Mouse (Mus musculus): ENCODE data around the gene Kif26b. TPM values are rescaled to one million over a fixed set of nuclear protein-coding genes. Genes with fewer than 3 reads are reported as not detected.

Gene Kif26b
- total and polyA plus RNA-seq, 3 experiments, result 0.86 to 3.0 (median 2.4) TPM

DNA sequence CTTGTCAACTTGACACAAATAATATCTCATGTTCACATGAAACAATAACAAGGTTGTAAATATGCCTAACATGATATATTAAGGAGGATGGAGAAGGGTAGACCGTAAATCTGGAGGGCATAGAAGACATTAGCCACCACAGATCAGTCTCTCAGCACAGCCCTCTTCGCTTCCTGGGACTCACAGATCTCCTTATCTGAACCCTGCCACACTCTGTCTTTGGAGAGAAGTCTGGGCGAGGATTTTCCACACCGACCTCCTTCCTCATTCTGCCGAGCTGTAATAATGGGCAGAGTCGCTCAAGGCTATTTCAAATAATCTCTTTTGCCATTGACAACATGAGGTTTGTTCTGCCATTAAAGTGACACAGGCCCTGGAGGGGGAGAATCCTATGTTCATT is 315.9 kb downstream of the Kif26b start:
- Histone ChIP-seq H3K79me2 (replicated peaks; ENCODE audit: control insufficient read depth, insufficient read depth, low read length) (no peaks in the 10 kb centered on the region), H3K4me3 (no peak overlapping the region), H3K27me3 (ENCODE audit: control insufficient read depth, insufficient read depth, low read length) (no peaks in the 10 kb centered on the region), H3K9ac (ENCODE audit: low read depth, low read length) (no peak overlapping the region), H3K4me1 (ENCODE audit: control insufficient read depth, insufficient read depth, low read length) (no peaks in the 10 kb centered on the region), H3K36me3 (ENCODE audit: control insufficient read depth, insufficient read depth, low read length) (no peaks in the 10 kb centered on the region), H3K27ac (no peak overlapping the region)
- no peak for TF ChIP-seq EP300 (IDR thresholded peaks at IDR 0.05; ENCODE audit: insufficient read depth, low read depth, low read length)
- TF ChIP-seq POLR2A (IDR thresholded peaks at IDR 0.05; ENCODE audit: insufficient read depth, low read depth, low read length), result no peak
- TF ChIP-seq CTCF (IDR thresholded peaks at IDR 0.05), result no peak
- intact Hi-C loops (cut with DNase I), result loop anchor here (5.0 kb wide), 1 partner anchor 133 kb away; no protein-coding TSS in a partner anchor
- no peak for DNase-seq
- 76% methylated on average over 6 of the region's 6 CpGs for WGBS

DNA sequence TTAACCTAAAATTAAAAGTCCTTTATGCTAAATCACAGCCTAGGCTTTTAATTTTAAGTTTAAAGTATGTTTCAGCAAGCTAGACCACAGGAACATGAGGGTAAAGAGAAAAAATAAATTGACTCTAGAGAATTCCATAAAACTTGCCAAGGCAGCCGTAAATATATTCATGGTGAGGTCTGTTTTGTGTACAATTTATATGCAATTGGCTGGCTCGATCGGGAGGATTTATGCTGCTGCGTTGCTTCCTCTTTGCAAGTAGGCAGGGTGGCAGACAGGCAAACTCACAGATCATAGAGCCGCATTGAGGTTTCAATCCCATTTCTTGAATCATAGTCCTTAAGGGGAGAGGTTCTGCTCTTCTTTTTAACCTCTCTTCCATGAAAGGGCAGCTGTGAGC is 318.6 kb downstream of the Kif26b start:
- TF ChIP-seq EP300 (IDR thresholded peaks at IDR 0.05; ENCODE audit: insufficient read depth, low read depth, low read length), result no peak
- TF ChIP-seq CTCF (IDR thresholded peaks at IDR 0.05), result no peak
- no peak for TF ChIP-seq POLR2A (IDR thresholded peaks at IDR 0.05; ENCODE audit: insufficient read depth, low read depth, low read length)
- intact Hi-C loops (cut with DNase I), result no loop called here
- Histone ChIP-seq H3K79me2 (replicated peaks; ENCODE audit: control insufficient read depth, insufficient read depth, low read length) (no peaks in the 10 kb centered on the region), H3K36me3 (ENCODE audit: control insufficient read depth, insufficient read depth, low read length) (no peaks in the 10 kb centered on the region), H3K27me3 (ENCODE audit: control insufficient read depth, insufficient read depth, low read length) (no peaks in the 10 kb centered on the region), H3K4me1 (ENCODE audit: control insufficient read depth, insufficient read depth, low read length) (no peaks in the 10 kb centered on the region), H3K9ac (ENCODE audit: low read depth, low read length) (no peak overlapping the region), H3K27ac (no peak overlapping the region), H3K4me3 (no peak overlapping the region)
- DNase-seq, result no peak
- 86% methylated on average over 5 of the region's 5 CpGs for WGBS

DNA sequence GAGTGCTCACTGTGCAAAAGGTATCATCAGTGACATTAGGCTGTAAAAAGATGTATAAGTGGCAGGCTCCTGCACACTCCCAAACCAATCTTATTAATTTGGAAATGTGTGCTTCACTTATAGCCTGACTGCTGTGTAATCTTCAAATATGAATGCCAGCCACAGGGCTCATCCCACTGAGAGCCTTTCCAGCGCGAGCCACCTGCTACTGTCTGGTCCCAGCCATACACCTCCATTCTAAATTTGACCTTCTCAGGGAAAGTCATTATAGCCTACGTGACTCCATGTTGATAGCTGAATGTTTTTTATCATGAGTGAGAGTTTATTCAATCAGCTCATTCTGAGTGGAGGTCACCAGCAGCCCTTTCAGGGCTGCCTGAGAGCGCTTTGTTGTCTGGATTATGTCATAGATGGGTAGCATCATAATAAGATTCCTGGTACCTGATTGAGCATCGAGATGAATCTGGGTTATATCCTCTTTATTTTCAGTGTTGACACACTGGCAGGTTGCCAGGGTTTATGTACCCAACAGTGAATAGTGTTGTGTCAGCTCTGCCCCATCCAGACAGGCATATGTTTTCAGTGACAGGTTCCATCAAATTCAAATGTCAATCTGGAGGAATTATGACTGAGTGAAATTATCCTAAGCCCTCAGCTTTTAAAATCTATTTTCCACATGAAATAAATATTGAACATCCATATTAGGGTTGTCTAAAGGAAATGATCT is 319.6 kb downstream of the Kif26b start:
- DNase-seq, result no peak
- Histone ChIP-seq H3K36me3 (ENCODE audit: control insufficient read depth, insufficient read depth, low read length) (no peaks in the 10 kb centered on the region), H3K27ac (no peak overlapping the region), H3K4me3 (no peak overlapping the region), H3K27me3 (ENCODE audit: control insufficient read depth, insufficient read depth, low read length) (no peaks in the 10 kb centered on the region), H3K4me1 (ENCODE audit: control insufficient read depth, insufficient read depth, low read length) (no peaks in the 10 kb centered on the region), H3K79me2 (replicated peaks; ENCODE audit: control insufficient read depth, insufficient read depth, low read length) (no peaks in the 10 kb centered on the region), H3K9ac (ENCODE audit: low read depth, low read length) (no peak overlapping the region)
- no peak for TF ChIP-seq EP300 (IDR thresholded peaks at IDR 0.05; ENCODE audit: insufficient read depth, low read depth, low read length)
- no peak for TF ChIP-seq CTCF (IDR thresholded peaks at IDR 0.05)
- no peak for TF ChIP-seq POLR2A (IDR thresholded peaks at IDR 0.05; ENCODE audit: insufficient read depth, low read depth, low read length)
- intact Hi-C loops (cut with DNase I), result no loop called here
- 75% methylated on average over 5 of the region's 5 CpGs for WGBS

DNA sequence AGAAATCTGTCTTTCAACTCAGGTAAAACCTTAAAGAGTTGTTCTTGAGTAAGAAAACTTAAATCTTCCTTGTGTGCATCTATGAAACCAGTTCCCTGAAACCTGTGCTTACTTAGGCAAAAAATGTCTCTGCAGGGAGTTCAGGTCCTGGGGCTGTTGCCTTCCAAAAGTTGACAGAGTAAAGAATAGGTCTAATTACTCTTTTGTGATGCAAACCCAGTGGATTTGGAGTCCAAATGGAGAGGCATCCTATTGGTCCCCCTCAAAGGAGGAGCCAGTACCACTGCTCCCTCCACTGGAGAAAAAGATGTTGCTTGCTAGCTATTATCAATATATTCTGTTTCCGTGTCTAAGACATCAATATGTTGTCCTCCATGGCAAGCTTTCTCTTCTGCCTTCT is 321.6 kb downstream of the Kif26b start:
- Histone ChIP-seq H3K4me3 (no peak overlapping the region), H3K27ac (no peak overlapping the region), H3K9ac (ENCODE audit: low read depth, low read length) (no peak overlapping the region), H3K27me3 (ENCODE audit: control insufficient read depth, insufficient read depth, low read length) (no peaks in the 10 kb centered on the region), H3K79me2 (replicated peaks; ENCODE audit: control insufficient read depth, insufficient read depth, low read length) (no peaks in the 10 kb centered on the region), H3K4me1 (ENCODE audit: control insufficient read depth, insufficient read depth, low read length) (no peaks in the 10 kb centered on the region), H3K36me3 (ENCODE audit: control insufficient read depth, insufficient read depth, low read length) (no peaks in the 10 kb centered on the region)
- no peak for TF ChIP-seq POLR2A (IDR thresholded peaks at IDR 0.05; ENCODE audit: insufficient read depth, low read depth, low read length)
- peak; percentile 25; the same call in 1 of the 2 replicates for TF ChIP-seq CTCF (IDR thresholded peaks at IDR 0.05)
- DNase-seq, result no peak
- intact Hi-C loops (cut with DNase I), result no loop called here
- WGBS, result 70% methylated on average over 1 of the region's 1 CpGs

DNA sequence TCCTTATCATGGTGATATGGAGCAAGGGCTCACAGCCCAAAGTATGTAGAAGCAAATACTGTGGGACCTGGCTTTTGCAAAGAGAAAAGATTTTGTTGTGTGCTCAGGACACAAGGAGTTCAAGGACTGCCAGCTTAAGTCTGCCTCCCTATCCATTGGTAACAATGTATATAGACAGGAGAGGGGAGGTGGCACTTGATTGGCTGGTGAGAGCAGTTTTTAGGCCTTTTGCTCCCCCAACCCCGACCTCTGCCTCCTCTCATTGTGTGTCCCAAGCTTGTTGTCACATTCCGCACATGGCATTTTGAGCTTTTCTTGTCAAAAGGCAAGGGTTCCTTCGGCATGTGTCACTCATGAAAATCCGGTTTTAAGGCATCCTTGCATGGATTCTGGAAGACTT is 326.0 kb downstream of the Kif26b start:
- no peak overlapping the region for H3K9ac ChIP-seq (ENCODE audit: low read depth, low read length)
- H3K36me3 ChIP-seq (ENCODE audit: control insufficient read depth, insufficient read depth, low read length), result no peaks in the 10 kb centered on the region
- no peak for DNase-seq
- H3K27ac ChIP-seq, result no peak overlapping the region
- intact Hi-C loops (cut with DNase I), result no loop called here
- 82% methylated on average over 4 of the region's 4 CpGs for WGBS
- H3K27me3 ChIP-seq (ENCODE audit: control insufficient read depth, insufficient read depth, low read length), result no peaks in the 10 kb centered on the region
- H3K4me3 ChIP-seq, result no peak overlapping the region
- no peaks in the 10 kb centered on the region for H3K4me1 ChIP-seq (ENCODE audit: control insufficient read depth, insufficient read depth, low read length)
- TF ChIP-seq POLR2A (IDR thresholded peaks at IDR 0.05; ENCODE audit: insufficient read depth, low read depth, low read length) (no peak), EP300 (IDR thresholded peaks at IDR 0.05; ENCODE audit: insufficient read depth, low read depth, low read length) (no peak), CTCF (IDR thresholded peaks at IDR 0.05) (no peak)
- H3K79me2 ChIP-seq (replicated peaks; ENCODE audit: control insufficient read depth, insufficient read depth, low read length), result no peaks in the 10 kb centered on the region

DNA sequence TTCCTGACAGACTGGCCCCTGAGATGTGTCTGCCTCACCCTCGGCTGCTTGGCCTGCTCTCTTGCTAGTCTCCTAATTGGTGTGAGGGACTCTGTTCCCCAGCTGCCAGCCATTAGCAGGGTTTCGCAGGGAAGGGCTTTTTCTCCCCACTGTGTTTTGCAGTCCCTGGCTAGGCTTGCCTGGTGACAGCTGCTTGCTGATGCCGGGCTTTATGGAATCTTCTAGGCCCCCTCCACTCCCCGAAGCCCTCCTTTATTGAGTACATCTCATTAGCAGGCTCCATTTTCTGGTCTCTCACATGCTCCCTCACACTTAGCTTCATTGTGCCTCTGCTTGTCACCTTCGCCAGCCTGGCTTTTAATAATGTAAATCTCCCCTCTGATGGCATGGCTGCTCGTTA is 327.0 kb downstream of the Kif26b start:
- no peak for DNase-seq
- Histone ChIP-seq H3K9ac (ENCODE audit: low read depth, low read length) (no peak overlapping the region), H3K4me1 (ENCODE audit: control insufficient read depth, insufficient read depth, low read length) (no peaks in the 10 kb centered on the region), H3K27me3 (ENCODE audit: control insufficient read depth, insufficient read depth, low read length) (no peaks in the 10 kb centered on the region), H3K79me2 (replicated peaks; ENCODE audit: control insufficient read depth, insufficient read depth, low read length) (no peaks in the 10 kb centered on the region), H3K36me3 (ENCODE audit: control insufficient read depth, insufficient read depth, low read length) (no peaks in the 10 kb centered on the region), H3K4me3 (no peak overlapping the region), H3K27ac (no peak overlapping the region)
- TF ChIP-seq EP300 (IDR thresholded peaks at IDR 0.05; ENCODE audit: insufficient read depth, low read depth, low read length), result no peak
- TF ChIP-seq CTCF (IDR thresholded peaks at IDR 0.05), result no peak
- TF ChIP-seq POLR2A (IDR thresholded peaks at IDR 0.05; ENCODE audit: insufficient read depth, low read depth, low read length), result no peak
- 80% methylated on average over 6 of the region's 6 CpGs for WGBS
- intact Hi-C loops (cut with DNase I), result no loop called here
